Comparison of ENCODE assay signal across 10 mouse cellular contexts in genomic region chr16:94497911-94498310, GRCm38 (mm10). TPM values are rescaled to one million over a fixed set of nuclear protein-coding genes. Genes with fewer than 3 reads are reported as not detected.
A peak's percentile ranks its signal among the peaks of the same experiment; 100 is the strongest.
DNase-seq lines count a peak whose midpoint lies in the region; ATAC-seq lines count a peak whose summit lies in the region.
"Had no signal": no experiment of that assay in that cellular context is flagged by ENCODE, and none has a peak within 500 bp of the region (broad histone marks: within the 10 kb centered on the region; RNA-seq: fewer than 3 reads in every experiment).

No protein-coding gene starts in this region.

- ATAC-seq in embryonic facial prominence, embryonic 14.5 days (ENCODE audit: low read depth), result peak; percentile 77; the same call in 1 of the 2 replicates

- no peak overlapping the region for H3K4me3 ChIP-seq in embryonic facial prominence, embryonic 14.5 days (ENCODE audit: low read depth, low read length)
- H3K4me3 ChIP-seq in embryonic facial prominence, embryonic 10.5 days, result no peak overlapping the region
- H3K4me3 ChIP-seq: heart, embryonic 13.5 days had no signal

- H3K4me2 ChIP-seq in embryonic facial prominence, embryonic 14.5 days (ENCODE audit: low read depth, low read length), result no peak overlapping the region
- H3K4me2 ChIP-seq: heart, embryonic 13.5 days had no signal

- peak; percentile 29 for DNase-seq in embryonic facial prominence, embryonic 14.5 days (ENCODE audit: low spot score)
- no peak for DNase-seq in embryonic facial prominence, embryonic 10.5 days (ENCODE audit: low spot score)
- DNase-seq in Muller cell, postnatal 12 days (ENCODE audit: inconsistent ontology term), result peak; percentile 90
- peak; percentile 76 for DNase-seq in fibroblast of lung, adult 2 months (ENCODE audit: low read depth)
- DNase-seq in heart, postnatal 4 days, result peak; percentile 65
- DNase-seq in liver, result peak; percentile 42
- DNase-seq in right cerebral cortex, postnatal 14 days, result peak; percentile 37
- DNase-seq in testis, postnatal 14 days (ENCODE audit: low spot score), result no peak

- WGBS in embryonic facial prominence, embryonic 14.5 days, result 79% methylated on average over 5 of the region's 5 CpGs
- WGBS in embryonic facial prominence, embryonic 10.5 days, result 88% methylated on average over 5 of the region's 5 CpGs

- no peaks in the 10 kb centered on the region for H3K4me1 ChIP-seq in embryonic facial prominence, embryonic 14.5 days (ENCODE audit: control insufficient read depth, insufficient read depth, low read length)
- no peaks in the 10 kb centered on the region for H3K4me1 ChIP-seq in embryonic facial prominence, embryonic 10.5 days

- H3K9me3 ChIP-seq in embryonic facial prominence, embryonic 14.5 days (ENCODE audit: control insufficient read depth, low read length), result no peaks in the 10 kb centered on the region
- H3K9me3 ChIP-seq in embryonic facial prominence, embryonic 10.5 days, result no peaks in the 10 kb centered on the region
- H3K9me3 ChIP-seq: heart, embryonic 13.5 days had no signal

- H3K36me3 ChIP-seq in embryonic facial prominence, embryonic 14.5 days (ENCODE audit: control insufficient read depth, insufficient read depth, low read length), result peaks cover 73% of the 10 kb centered on the region
- peaks cover 72% of the 10 kb centered on the region for H3K36me3 ChIP-seq in embryonic facial prominence, embryonic 10.5 days (replicated peaks)

- no peak overlapping the region for H3K9ac ChIP-seq in embryonic facial prominence, embryonic 14.5 days (ENCODE audit: low read depth, low read length)
- H3K9ac ChIP-seq: heart, embryonic 13.5 days had no signal

- no peaks in the 10 kb centered on the region for H3K27me3 ChIP-seq in embryonic facial prominence, embryonic 14.5 days (replicated peaks; ENCODE audit: control insufficient read depth, insufficient read depth, low read length)
- H3K27me3 ChIP-seq in embryonic facial prominence, embryonic 10.5 days (replicated peaks; ENCODE audit: low read depth, poor library complexity, severe bottlenecking), result no peaks in the 10 kb centered on the region
- H3K27me3 ChIP-seq: CH12.LX; heart, embryonic 13.5 days had no signal

- no peak overlapping the region for H3K27ac ChIP-seq in embryonic facial prominence, embryonic 14.5 days (replicated peaks; ENCODE audit: low read depth, low read length)
- H3K27ac ChIP-seq in embryonic facial prominence, embryonic 10.5 days (replicated peaks), result no peak overlapping the region
- H3K27ac ChIP-seq: heart, embryonic 13.5 days had no signal

RNA-seq across cellular contexts. Expression of gene Vps26c, which starts 28.7 kb away (rescaled TPM):
- 54.9 and 56.6 TPM in 2 replicates for polyA plus RNA-seq in embryonic facial prominence, embryonic 14.5 days (2014; fragmentation: Nextera tagmentation; extraction: Ambion mirVana)
- 53.9 and 59.4 TPM in 2 replicates for polyA plus RNA-seq in embryonic facial prominence, embryonic 10.5 days (2016; fragmentation: Nextera tagmentation; extraction: Ambion mirVana)
- 10 to 100 TPM; 28.7 to 29.8 TPM for total RNA-seq in heart, postnatal 4 days (2021)

Comparison
In these comparisons a context has a peak if more than half of its experiments do, and no peak if none do; other contexts are left out.
1. DNase-seq: peak in embryonic facial prominence, embryonic 14.5 days (single experiment), Muller cell, postnatal 12 days (single experiment), fibroblast of lung, adult 2 months (single experiment), heart, postnatal 4 days (single experiment), liver (single experiment) and right cerebral cortex, postnatal 14 days (single experiment); none in embryonic facial prominence, embryonic 10.5 days (single experiment) and testis, postnatal 14 days (single experiment).